Mouse (Mus musculus): ENCODE data around the gene Abat.

GRCm38 (mm10) chr16:8530018-8530417 lies 16.8 kb downstream of the Abat start:
- TF ChIP-seq CTCF (IDR thresholded peaks at IDR 0.05; ENCODE audit: low read depth, low read length): no peak
- no peak for TF ChIP-seq POLR2A (IDR thresholded peaks at IDR 0.05; ENCODE audit: extremely low read depth, insufficient read depth, low read length)

All from liver, adult 2 months (tissue).